Mouse (Mus musculus) G1E (cell line): Measurements from ENCODE around the gene Cd163. TPM values are rescaled to one million over a fixed set of nuclear protein-coding genes. Genes with fewer than 3 reads are reported as not detected.
A peak's percentile ranks its signal among the peaks of the same experiment; 100 is the strongest.

Experiments
- ATAC-seq: 2 replicates; pipeline ENCODE4 v1.8.0; 2016; ENCODE audit warnings: mild to moderate bottlenecking; ENCODE audit not compliant: insufficient number of reproducible peaks, poor library complexity, low FRiP score, severe bottlenecking; ENCODE audit errors: extremely low read depth
- DNase-seq: peaks from one replicate; pipeline ENCODE4 v3.0.0; 2012; ENCODE audit warnings: low spot score
- H3K27me3 ChIP-seq: 2 replicates; pipeline ENCODE4 v1.6.1; 2012; ENCODE audit warnings: mild to moderate bottlenecking, low read length, inconsistent platforms; ENCODE audit not compliant: insufficient read depth
- H3K36me3 ChIP-seq: replicated peaks from 2 replicates; pipeline ENCODE3; 2012; ENCODE audit warnings: mild to moderate bottlenecking, inconsistent platforms
- H3K4me1 ChIP-seq: 2 replicates; pipeline ENCODE4 v1.6.1; 2012; ENCODE audit warnings: low read depth, low read length, inconsistent platforms, mixed read lengths; ENCODE audit not compliant: insufficient read depth
- H3K4me3 ChIP-seq: 2 replicates; pipeline ENCODE4 v1.5.1; 2012; ENCODE audit warnings: low read depth, mild to moderate bottlenecking, inconsistent platforms, low read length, moderate library complexity, mixed read lengths
- H3K9me3 ChIP-seq: replicated peaks from 2 replicates; pipeline ENCODE4 v1.6.1; 2012; ENCODE audit warnings: inconsistent platforms
- CTCF ChIP-seq: IDR thresholded peaks from 2 replicates; pipeline ENCODE4 v1.5.1; 2012; ENCODE audit warnings: low read depth, low read length, inconsistent platforms, mixed read lengths
- GATA1 ChIP-seq: IDR thresholded peaks from 2 replicates; pipeline ENCODE4 v1.6.1; 2012; ENCODE audit warnings: borderline replicate concordance, low read length, inconsistent platforms, mixed read lengths
- GATA2 ChIP-seq: IDR thresholded peaks from 2 replicates; pipeline ENCODE4 v1.6.1; 2012; ENCODE audit warnings: low read depth, low read length, inconsistent platforms, borderline replicate concordance
- POLR2AphosphoS5 ChIP-seq: IDR thresholded peaks from 2 replicates; pipeline ENCODE4 v1.6.1; 2012; ENCODE audit warnings: low read depth, low read length, inconsistent platforms; ENCODE audit not compliant: insufficient replicate concordance
- TAL1 ChIP-seq: conservative IDR thresholded peaks from 2 replicates; pipeline ENCODE4 v1.6.1; 2012; ENCODE audit warnings: low read depth, low read length, inconsistent platforms, mixed read lengths
- polyA plus RNA-seq: library from polyadenylated mRNA; stranded (reverse); fragments of >175 nt; gene quantifications from 2 replicates; pipeline ENCODE4 v1.2.3, GENCODE M21; 2012
- total RNA-seq, 2 experiments: library from RNA; stranded (forward) in 1 of 2; stranded (reverse) in 1 of 2; fragments of 200-1000 nt in 1 of 2; fragments of >200 nt in 1 of 2; fragmentation: Nextera tagmentation in 1 of 2; gene quantifications; 2 replicates each; pipeline ENCODE4 v1.2.3; 2014 to 2017

Cd163 gene
- total and polyA plus RNA-seq, 3 experiments = 0.27 TPM; not detected in 2

- Histone ChIP-seq H3K9me3 (no peaks in the 10 kb centered on the region), H3K36me3 (no peaks in the 10 kb centered on the region), H3K4me3 (no peak overlapping the region), H3K27me3 (0 out of 2 replicates have a peak, but pooled peaks cover 5% of the 10 kb centered on the region), H3K4me1 (peaks cover 2% of the 10 kb centered on the region; the same call in 1 of the 2 replicates)
- ATAC-seq = no peak
- no peak for DNase-seq
- TF ChIP-seq GATA2 = no peak
- no peak for TF ChIP-seq TAL1
- no peak for TF ChIP-seq CTCF
- TF ChIP-seq POLR2AphosphoS5 = no peak
- TF ChIP-seq GATA1 = no peak
Observed at GRCm38 (mm10) chr6:124358953-124359352, 54.5 kb downstream of the Cd163 start.

GRCm38 (mm10) chr6:124360549-124360948 lies 56.1 kb downstream of the Cd163 start:
- Histone ChIP-seq H3K4me3 (no peak overlapping the region), H3K36me3 (no peaks in the 10 kb centered on the region), H3K27me3 (0 out of 2 replicates have a peak, but pooled peaks cover 5% of the 10 kb centered on the region), H3K9me3 (no peaks in the 10 kb centered on the region), H3K4me1 (peaks cover 9% of the 10 kb centered on the region)
- no peak for ATAC-seq
- no peak for DNase-seq
- TF ChIP-seq GATA2 (no peak), POLR2AphosphoS5 (no peak), GATA1 (no peak), TAL1 (no peak), CTCF (no peak)

- Histone ChIP-seq H3K27me3 (peaks cover 7% of the 10 kb centered on the region; the same call in 1 of the 2 replicates), H3K9me3 (no peaks in the 10 kb centered on the region), H3K4me3 (no peak overlapping the region), H3K36me3 (no peaks in the 10 kb centered on the region), H3K4me1 (peaks cover 9% of the 10 kb centered on the region)
- TF ChIP-seq POLR2AphosphoS5 (no peak), CTCF (no peak), GATA1 (no peak), GATA2 (no peak), TAL1 (no peak)
- DNase-seq = no peak
- ATAC-seq = peak; percentile 23; the same call in 1 of the 2 replicates
Observed at GRCm38 (mm10) chr6:124364328-124364727, 59.9 kb downstream of the Cd163 start.

GRCm38 (mm10) chr6:124373584-124374206 lies 69.2 kb downstream of the Cd163 start:
- no peaks in the 10 kb centered on the region for H3K9me3 ChIP-seq
- peaks cover 48% of the 10 kb centered on the region for H3K4me1 ChIP-seq
- ATAC-seq = no peak
- no peak overlapping the region for H3K4me3 ChIP-seq
- no peak for TF ChIP-seq POLR2AphosphoS5
- no peak for TF ChIP-seq GATA2
- no peak for TF ChIP-seq CTCF
- no peak for TF ChIP-seq TAL1
- TF ChIP-seq GATA1 = no peak
- H3K36me3 ChIP-seq = no peaks in the 10 kb centered on the region
- DNase-seq = no peak
- no peaks in the 10 kb centered on the region for H3K27me3 ChIP-seq

- Histone ChIP-seq H3K9me3 (no peaks in the 10 kb centered on the region), H3K36me3 (no peaks in the 10 kb centered on the region), H3K4me1 (peaks cover 48% of the 10 kb centered on the region), H3K27me3 (no peaks in the 10 kb centered on the region), H3K4me3 (no peak overlapping the region)
- TF ChIP-seq TAL1 = no peak
- TF ChIP-seq POLR2AphosphoS5 = no peak
- TF ChIP-seq GATA2 = no peak
- TF ChIP-seq CTCF = no peak
- ATAC-seq = no peak
- DNase-seq = no peak
Observed at GRCm38 (mm10) chr6:124374683-124375082, 70.2 kb downstream of the Cd163 start.

- Histone ChIP-seq H3K9me3 (no peaks in the 10 kb centered on the region), H3K36me3 (no peaks in the 10 kb centered on the region), H3K4me1 (peaks cover 46% of the 10 kb centered on the region), H3K4me3 (peak overlapping the region; percentile 17; the same call in 1 of the 2 replicates), H3K27me3 (no peaks in the 10 kb centered on the region)
- TF ChIP-seq TAL1 (peak; percentile 62), CTCF (no peak)
- DNase-seq (peak; percentile 56), ATAC-seq (peak; percentile 89)
Observed at GRCm38 (mm10) chr6:124375435-124375884, 71.0 kb downstream of the Cd163 start.

- Histone ChIP-seq H3K4me3 (peak overlapping the region; percentile 28; the same call in 1 of the 2 replicates), H3K9me3 (no peaks in the 10 kb centered on the region), H3K27me3 (no peaks in the 10 kb centered on the region), H3K36me3 (no peaks in the 10 kb centered on the region), H3K4me1 (peaks cover 47% of the 10 kb centered on the region)
- TF ChIP-seq GATA2 (no peak), TAL1 (peak; percentile 43; the same call in 1 of the 2 replicates)
- ATAC-seq = peak; percentile 19; the same call in 1 of the 2 replicates
- DNase-seq = peak; percentile 23
Observed at GRCm38 (mm10) chr6:124376311-124376710, 71.9 kb downstream of the Cd163 start.
